Mouse (Mus musculus): ENCODE measurements around the gene Esrrg. TPM values are rescaled to one million over a fixed set of nuclear protein-coding genes. Genes with fewer than 3 reads are reported as not detected.

The Esrrg gene
- total and polyA plus RNA-seq, 3 experiments = 0.01 TPM; not detected in 2

GRCm38 (mm10) chr1:187676626-187677025 is 68.0 kb downstream of the Esrrg start:
- TF ChIP-seq SIN3A (IDR thresholded peaks at IDR 0.05; ENCODE audit: low read length) = no peak
- no peak for TF ChIP-seq HCFC1 (IDR thresholded peaks at IDR 0.05; ENCODE audit: low read depth, low read length)
- TF ChIP-seq GATA1 (IDR thresholded peaks at IDR 0.05; ENCODE audit: low read depth, low read length) = no peak
- no peak for TF ChIP-seq POLR2AphosphoS5 (IDR thresholded peaks at IDR 0.05; ENCODE audit: borderline replicate concordance, low read depth, low read length)
- TF ChIP-seq CHD2 (IDR thresholded peaks at IDR 0.05; ENCODE audit: low read length) = no peak
- no peak for TF ChIP-seq MYB (IDR thresholded peaks at IDR 0.05; ENCODE audit: low read depth, low read length)
- no peak for TF ChIP-seq TAL1 (IDR thresholded peaks at IDR 0.05; ENCODE audit: low read length)
- TF ChIP-seq MXI1 (IDR thresholded peaks at IDR 0.05; ENCODE audit: low read depth, low read length) = no peak
- no peak for TF ChIP-seq ELF1 (IDR thresholded peaks at IDR 0.05; ENCODE audit: low read depth, low read length)
- no peak for TF ChIP-seq JUND (IDR thresholded peaks at IDR 0.05; ENCODE audit: low read depth, low read length)
- TF ChIP-seq ZNF384 (IDR thresholded peaks at IDR 0.05; ENCODE audit: low read depth, low read length) = no peak
- TF ChIP-seq NELFE (IDR thresholded peaks at IDR 0.05; ENCODE audit: low read depth, low read length) = no peak
- no peak for TF ChIP-seq MAX (IDR thresholded peaks at IDR 0.05; ENCODE audit: low read length)
- Histone ChIP-seq H3K36me3 (ENCODE audit: control insufficient read depth in 1 of 2, insufficient read depth in 2 of 2, low read length in 2 of 2) (peaks cover 0 to 13% of the 10 kb centered on the region in 2 experiments; a peak in 2 of 4 replicates), H3K27ac (ENCODE audit: control insufficient read depth, low read depth, low read length) (no peak overlapping the region), H3K9ac (ENCODE audit: control insufficient read depth, low read depth, low read length, poor library complexity, severe bottlenecking) (no peak overlapping the region), H3K9me3 (replicated peaks; ENCODE audit: insufficient read depth, low read length) (no peaks in the 10 kb centered on the region), H3K79me2 (ENCODE audit: control insufficient read depth, insufficient read depth, low read length, poor library complexity) (no peaks in the 10 kb centered on the region), H3K27me3 (ENCODE audit: control insufficient read depth in 1 of 2, insufficient read depth in 2 of 2, low read length in 2 of 2) (no peaks in the 10 kb centered on the region), H3K4me1 (ENCODE audit: control insufficient read depth in 1 of 2, insufficient read depth in 2 of 2, low read length in 2 of 2) (peaks cover 12 to 13% of the 10 kb centered on the region in 2 experiments), H3K4me3 (ENCODE audit: control insufficient read depth in 1 of 2, insufficient read depth in 1 of 2, low read depth in 2 of 2, low read length in 2 of 2) (no peak overlapping the region)
- no peak for DNase-seq (ENCODE audit: low read depth, low spot score)

- Histone ChIP-seq H3K4me1 (ENCODE audit: control insufficient read depth in 1 of 2, insufficient read depth in 2 of 2, low read length in 2 of 2) (peaks cover 10% of the 10 kb centered on the region in 2 experiments), H3K27me3 (ENCODE audit: control insufficient read depth in 1 of 2, insufficient read depth in 2 of 2, low read length in 2 of 2) (no peaks in the 10 kb centered on the region), H3K79me2 (ENCODE audit: control insufficient read depth, insufficient read depth, low read length, poor library complexity) (no peaks in the 10 kb centered on the region), H3K4me3 (ENCODE audit: control insufficient read depth in 1 of 2, insufficient read depth in 1 of 2, low read depth in 2 of 2, low read length in 2 of 2) (no peak overlapping the region), H3K36me3 (ENCODE audit: control insufficient read depth in 1 of 2, insufficient read depth in 2 of 2, low read length in 2 of 2) (peaks cover 0 to 11% of the 10 kb centered on the region in 2 experiments; a peak in 2 of 4 replicates), H3K9ac (ENCODE audit: control insufficient read depth, low read depth, low read length, poor library complexity, severe bottlenecking) (no peak overlapping the region), H3K9me3 (replicated peaks; ENCODE audit: insufficient read depth, low read length) (no peaks in the 10 kb centered on the region), H3K27ac (ENCODE audit: control insufficient read depth, low read depth, low read length) (no peak overlapping the region)
- TF ChIP-seq E2F4 (IDR thresholded peaks at IDR 0.05; ENCODE audit: borderline replicate concordance, low read depth, low read length) (no peak), MEF2A (IDR thresholded peaks at IDR 0.05; ENCODE audit: extremely low read depth, insufficient replicate concordance, low read depth, low read length, poor library complexity, severe bottlenecking) (no peak), CTCF (IDR thresholded peaks at IDR 0.05 in 2 of 3, conservative IDR thresholded peaks at IDR 0.05 in 1 of 3; ENCODE audit: control insufficient read depth in 1 of 3, insufficient read depth in 1 of 3, low read depth in 2 of 3, low read length in 3 of 3, poor library complexity in 1 of 3, severe bottlenecking in 1 of 3) (no peak), GATA1 (IDR thresholded peaks at IDR 0.05; ENCODE audit: low read depth, low read length) (no peak), EP300 (IDR thresholded peaks at IDR 0.05; ENCODE audit: low read depth in 1 of 2, low read length in 2 of 2) (no peak), ZNF384 (IDR thresholded peaks at IDR 0.05; ENCODE audit: low read depth, low read length) (no peak), MXI1 (IDR thresholded peaks at IDR 0.05; ENCODE audit: low read depth, low read length) (no peak), JUND (IDR thresholded peaks at IDR 0.05; ENCODE audit: low read depth, low read length) (no peak), ZKSCAN1 (IDR thresholded peaks at IDR 0.05; ENCODE audit: low read depth, low read length) (no peak), BHLHE40 (IDR thresholded peaks at IDR 0.05; ENCODE audit: borderline replicate concordance, low read depth, low read length) (no peak), KAT2A (conservative IDR thresholded peaks at IDR 0.05; ENCODE audit: low read depth, low read length) (no peak), ELF1 (IDR thresholded peaks at IDR 0.05; ENCODE audit: low read depth, low read length) (no peak), MYB (IDR thresholded peaks at IDR 0.05; ENCODE audit: low read depth, low read length) (no peak), TAL1 (IDR thresholded peaks at IDR 0.05; ENCODE audit: low read length) (no peak), POLR2A (IDR thresholded peaks at IDR 0.05; ENCODE audit: control insufficient read depth in 1 of 2, insufficient read depth in 1 of 2, low read depth in 1 of 2, low read length in 2 of 2, poor library complexity in 1 of 2) (no peak), GABPA (IDR thresholded peaks at IDR 0.05; ENCODE audit: low read depth, low read length) (no peak)
- DNase-seq (ENCODE audit: low read depth, low spot score) = no peak
Observed at GRCm38 (mm10) chr1:187679246-187679645, 70.7 kb downstream of the Esrrg start.
